Mouse (Mus musculus): ENCODE measurements at regions not wholly inside any gene's neighbourhood (a gene's known extent, or its start where the extent isn't known, plus 50 kb on each side); places are given as distances from the start of the nearest gene placed in this dataset.
"Not testable (repeated sequence)": the region's sequence is repeated elsewhere in the genome, so short reads cannot be mapped to it uniquely, and the experiment has no call there.

GRCm38 (mm10) chr12:113701841-113702240 is 158.1 kb downstream of the Adam6a start:
- not testable (repeated sequence) for DNase-seq

DNA sequence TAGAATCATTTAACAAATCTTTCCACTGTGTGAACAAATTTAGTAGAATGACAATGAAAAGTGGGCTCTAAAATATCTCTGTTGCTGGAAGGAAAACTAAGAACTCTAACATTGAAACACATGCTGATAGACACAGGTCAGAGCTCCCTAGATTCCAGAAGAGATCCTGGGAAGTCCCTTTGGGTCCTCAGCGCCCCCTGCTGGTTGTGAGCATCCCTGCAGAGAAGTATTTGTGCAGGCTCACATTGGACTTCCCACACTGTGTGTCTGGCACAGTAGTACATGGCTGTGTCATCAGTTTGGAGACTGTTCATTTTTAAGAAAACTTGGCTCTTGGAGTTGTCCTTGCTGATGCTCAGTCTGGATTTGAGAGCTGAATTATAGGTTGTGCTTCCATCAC is 172.7 kb downstream of the Adam6a start:
- DNase-seq, result peak; percentile 40

DNA sequence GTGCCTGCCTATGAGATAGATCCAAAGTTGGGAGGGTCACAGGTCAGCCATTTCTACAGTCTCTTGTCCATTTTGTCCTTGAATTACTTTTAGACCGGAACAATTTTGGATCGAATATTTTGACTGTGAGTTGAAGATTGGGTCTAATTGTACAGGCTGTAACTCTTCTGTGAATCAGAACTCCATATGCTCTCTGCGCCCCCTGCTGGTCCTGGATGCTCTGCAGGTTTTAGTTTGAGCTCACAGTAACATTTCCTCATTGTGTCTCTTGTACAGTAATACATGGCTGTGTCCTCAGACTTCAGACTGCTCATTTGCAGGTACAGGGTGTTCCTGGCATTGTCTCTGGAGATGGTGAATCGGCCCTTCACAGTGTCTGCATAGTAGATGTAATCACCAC is 192.1 kb downstream of the Adam6a start:
- DNase-seq, result no peak

- no peak for DNase-seq
Measured at GRCm38 (mm10) chr12:113746277-113746676, 202.6 kb downstream of the Adam6a start.

- no peak for DNase-seq
Measured at GRCm38 (mm10) chr12:113747987-113748386, 204.3 kb downstream of the Adam6a start.

GRCm38 (mm10) chr12:113769587-113769986 is 225.9 kb downstream of the Adam6a start:
- no peak for DNase-seq

DNA sequence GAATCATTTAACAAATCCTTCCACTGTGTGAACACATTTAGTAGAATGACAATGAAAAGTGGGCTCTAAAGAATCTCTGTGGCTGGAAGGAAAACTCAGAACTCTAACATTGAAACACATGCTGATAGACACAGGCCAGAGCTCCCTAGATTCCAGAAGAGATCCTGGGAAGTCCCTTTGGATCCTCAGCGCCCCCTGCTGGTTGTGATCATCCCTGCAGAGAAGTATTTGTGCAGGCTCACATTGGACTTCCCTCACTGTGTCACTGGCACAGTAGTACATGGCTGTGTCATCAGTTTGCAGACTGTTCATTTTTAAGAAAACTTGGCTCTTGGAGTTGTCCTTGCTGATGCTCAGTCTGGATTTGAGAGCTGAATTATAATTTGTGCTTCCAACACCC is 252.2 kb downstream of the Adam6a start:
- DNase-seq, result peak; percentile 14

GRCm38 (mm10) chr12:113826377-113826776 is 282.7 kb downstream of the Adam6a start:
- peak; percentile 8 for DNase-seq

- peak; percentile 73 for DNase-seq
Measured at GRCm38 (mm10) chr12:113858893-113859292, 315.2 kb downstream of the Adam6a start.

- DNase-seq, result peak; percentile 28
Measured at GRCm38 (mm10) chr12:113878826-113879225, 335.1 kb downstream of the Adam6a start.

GRCm38 (mm10) chr12:113896152-113896551 is 352.4 kb downstream of the Adam6a start:
- no peak for DNase-seq

DNA sequence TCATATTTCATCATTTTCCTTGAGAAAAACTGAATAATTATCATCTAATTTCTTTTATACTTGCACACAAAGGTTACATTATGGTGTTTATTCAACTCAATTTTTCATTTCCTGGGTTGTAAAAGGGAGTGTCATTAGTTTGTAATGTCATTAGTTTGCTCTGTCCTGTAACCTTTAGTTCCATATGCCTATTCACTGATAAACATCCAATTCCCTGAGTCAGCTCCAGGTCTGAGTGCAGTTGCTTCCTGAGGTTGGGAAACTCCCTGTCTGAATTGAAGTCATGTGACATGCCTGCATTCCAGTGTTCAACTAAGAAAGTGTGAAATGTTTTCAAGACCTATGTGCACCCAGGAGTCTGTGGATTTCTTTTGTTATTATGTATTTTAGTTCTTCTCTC is 362.8 kb downstream of the Adam6a start:
- no peak for DNase-seq

- no peak for DNase-seq
Measured at GRCm38 (mm10) chr12:113907751-113908150, 364.0 kb downstream of the Adam6a start.

GRCm38 (mm10) chr12:113911770-113912169 is 368.1 kb downstream of the Adam6a start:
- DNase-seq, result peak; percentile 38

GRCm38 (mm10) chr12:113940721-113941120 is 397.0 kb downstream of the Adam6a start:
- DNase-seq, result no peak

GRCm38 (mm10) chr12:113943661-113944327 is 400.1 kb downstream of the Adam6a start:
- not testable (repeated sequence) for DNase-seq

DNA sequence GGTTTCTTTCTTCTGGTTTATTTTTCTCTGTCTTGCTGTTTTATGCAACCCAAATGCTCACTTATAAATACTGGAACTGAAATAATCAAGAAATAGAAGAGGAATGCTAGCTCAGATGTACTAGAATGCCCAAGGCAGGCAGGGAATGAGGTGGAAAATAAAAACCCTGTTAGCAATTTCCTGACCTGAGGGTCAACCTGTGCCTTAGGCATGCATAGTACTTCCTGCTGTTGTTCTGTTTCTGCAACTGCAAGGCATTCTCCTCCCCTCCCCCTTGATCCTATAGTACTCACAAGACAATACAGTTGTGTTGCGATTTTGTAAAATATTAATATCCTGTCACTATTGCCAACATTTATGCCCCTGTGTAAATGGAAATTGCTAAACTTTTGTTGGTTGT is 402.1 kb downstream of the Adam6a start:
- DNase-seq, result peak; percentile 81

DNA sequence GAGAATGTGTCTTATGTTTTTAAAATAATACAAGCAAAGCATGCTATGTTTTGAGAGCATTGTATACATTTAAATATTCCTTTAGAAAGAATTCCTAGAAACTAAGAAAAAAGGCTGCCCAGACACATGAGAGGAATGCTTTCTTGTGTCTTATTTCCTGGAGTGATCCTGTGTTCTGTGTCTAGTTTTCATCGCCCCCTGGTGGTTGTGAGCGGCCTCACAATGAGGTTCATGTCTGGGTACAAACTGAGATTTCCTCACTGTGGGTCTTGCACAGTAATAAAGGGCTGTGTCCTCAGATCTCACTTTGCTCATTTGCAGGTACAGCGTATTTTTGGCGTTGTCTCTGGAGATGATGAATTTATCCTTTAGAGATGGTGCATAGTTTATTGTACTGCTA is 404.3 kb downstream of the Adam6a start:
- DNase-seq, result peak; percentile 47

DNA sequence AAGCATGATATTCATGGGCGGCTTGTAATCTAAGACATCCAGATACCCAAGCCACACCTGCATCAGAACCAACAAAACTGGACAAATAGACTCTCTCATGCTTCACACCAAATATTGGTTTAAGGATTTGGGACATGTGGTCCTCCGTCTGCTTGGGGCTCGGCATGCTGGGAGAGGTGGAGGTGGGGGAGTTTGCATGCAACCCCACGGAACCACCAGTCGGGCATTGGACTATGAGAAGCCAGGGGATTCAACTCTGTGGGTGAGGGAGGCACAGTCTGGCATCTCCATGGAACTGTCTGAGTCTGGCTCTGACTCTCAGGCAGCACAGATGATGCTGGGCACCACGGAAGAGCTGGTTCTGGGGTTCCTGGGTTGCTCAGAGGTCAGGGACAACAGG is 430.6 kb downstream of the Adam6a start:
- no peak for DNase-seq

DNA sequence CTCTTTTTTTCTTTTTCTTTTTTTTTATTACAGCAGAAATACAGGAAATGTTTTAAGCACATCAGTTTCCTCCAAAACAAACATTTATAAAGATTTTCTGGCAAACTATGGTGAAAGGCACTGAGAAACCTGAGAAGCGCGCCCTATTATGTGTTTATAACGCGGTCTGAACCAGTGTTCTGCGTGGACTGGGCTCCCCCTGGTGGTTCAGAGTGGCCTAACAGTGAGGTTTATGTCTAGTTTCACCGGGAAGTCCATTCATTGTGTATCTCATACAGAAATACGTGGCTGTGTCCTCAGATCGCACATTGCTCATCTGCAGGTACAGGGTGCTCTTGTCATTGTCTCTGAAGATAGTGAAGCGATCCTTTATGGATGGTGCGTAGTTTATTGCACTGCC is 437.9 kb downstream of the Adam6a start:
- DNase-seq, result peak; percentile 97

- DNase-seq, result no peak
Measured at GRCm38 (mm10) chr12:113987233-113987990, 443.7 kb downstream of the Adam6a start.

- no peak for DNase-seq
Measured at GRCm38 (mm10) chr12:113992425-113992824, 448.7 kb downstream of the Adam6a start.

- DNase-seq, result not testable (repeated sequence)
Measured at GRCm38 (mm10) chr12:113994284-113994683, 450.6 kb downstream of the Adam6a start.

DNA sequence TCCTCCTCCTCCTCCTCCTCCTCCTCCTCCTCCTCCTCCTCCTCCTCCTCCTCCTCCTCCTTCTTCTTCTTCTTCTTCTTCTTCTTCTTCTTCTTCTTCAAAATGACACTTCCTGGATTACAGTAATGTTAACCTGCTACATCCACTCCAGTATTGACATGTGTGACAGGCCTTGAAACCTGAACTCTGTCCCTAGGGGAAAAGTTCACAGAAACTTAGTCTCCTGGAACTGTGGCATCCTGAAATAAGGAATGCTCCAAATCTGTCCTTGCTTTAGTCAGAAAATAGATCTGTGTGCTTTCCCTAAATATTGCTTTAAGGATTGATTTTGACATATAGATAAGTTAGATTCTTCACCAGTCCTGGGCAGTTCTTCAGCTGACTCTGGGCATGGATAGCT is 464.8 kb downstream of the Adam6a start:
- not testable (repeated sequence) for DNase-seq

Measured in kidney, adult 18-20 months (tissue).